Mouse (Mus musculus): Measurements from ENCODE around the gene Hspg2. TPM values are rescaled to one million over a fixed set of nuclear protein-coding genes. Genes with fewer than 3 reads are reported as not detected.
A peak's percentile ranks its signal among the peaks of the same experiment; 100 is the strongest.

Gene Hspg2
- total RNA-seq, 2 experiments from 2014 or later, result 524 to 560 TPM

DNA sequence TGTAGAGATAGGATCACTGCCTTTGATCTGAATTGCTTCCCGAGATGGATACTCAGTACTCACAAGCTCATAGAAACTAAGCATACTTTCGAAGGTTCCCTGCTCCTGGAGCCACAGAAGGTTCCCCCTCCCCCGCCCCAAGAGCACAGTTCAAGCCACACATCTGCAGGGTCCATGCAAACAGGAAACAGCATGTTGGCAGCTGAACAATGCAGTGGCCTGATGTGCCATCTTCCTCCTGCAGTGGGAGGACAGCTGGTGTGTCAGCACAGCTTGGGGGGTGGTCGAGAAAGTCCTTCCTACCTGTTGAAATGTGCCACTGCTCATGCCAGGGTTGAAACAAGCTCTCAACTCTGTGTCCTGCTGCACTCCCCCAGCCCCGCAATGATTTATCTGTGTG lies 9.7 kb upstream of the Hspg2 start:
- DNase-seq, result no peak
- intact Hi-C loops (cut with DNase I), result loop anchor here (5.0 kb wide), 1 partner anchor 118 kb away; no protein-coding TSS in a partner anchor

DNA sequence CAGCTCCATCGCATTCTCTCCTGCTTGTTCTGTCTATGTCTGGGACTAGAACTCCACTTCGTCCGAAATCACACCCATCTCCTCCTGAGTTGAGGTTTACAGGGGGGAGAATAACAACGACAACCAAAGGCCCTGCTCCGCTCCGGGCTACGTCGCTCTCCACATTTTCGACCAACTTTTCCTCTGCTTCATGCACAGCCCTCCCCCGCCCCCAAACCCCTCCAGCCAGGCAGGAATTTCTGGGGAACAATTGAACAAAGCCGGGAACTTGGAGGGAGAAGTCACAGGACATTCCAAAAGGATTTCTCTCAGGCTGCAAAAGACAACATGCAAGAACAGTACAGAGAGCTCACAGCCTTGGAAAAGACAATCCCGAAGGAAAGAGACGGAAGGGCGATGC lies 7.9 kb upstream of the Hspg2 start:
- no peak for DNase-seq
- intact Hi-C loops (cut with DNase I), result no loop called here

DNA sequence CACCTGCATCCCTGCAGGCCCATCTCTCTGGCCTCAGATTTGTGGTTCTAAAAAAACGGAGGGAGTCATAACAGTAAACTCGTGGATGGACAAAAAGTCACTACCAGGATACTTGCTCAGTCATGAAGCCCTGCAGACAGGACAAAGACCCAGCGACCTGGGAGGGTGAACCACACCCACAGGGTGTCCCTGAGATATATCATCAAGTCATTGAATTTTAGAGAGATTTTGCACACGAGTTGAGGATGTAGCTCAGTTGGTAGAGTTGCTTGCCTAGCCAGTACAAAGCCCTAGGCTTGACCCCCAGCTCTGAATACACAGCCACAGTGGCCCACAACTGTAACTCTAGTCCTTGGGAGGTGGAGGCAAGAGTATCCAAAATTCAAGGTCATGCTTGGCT lies 7.4 kb upstream of the Hspg2 start:
- intact Hi-C loops (cut with DNase I), result no loop called here
- no peak for DNase-seq

DNA sequence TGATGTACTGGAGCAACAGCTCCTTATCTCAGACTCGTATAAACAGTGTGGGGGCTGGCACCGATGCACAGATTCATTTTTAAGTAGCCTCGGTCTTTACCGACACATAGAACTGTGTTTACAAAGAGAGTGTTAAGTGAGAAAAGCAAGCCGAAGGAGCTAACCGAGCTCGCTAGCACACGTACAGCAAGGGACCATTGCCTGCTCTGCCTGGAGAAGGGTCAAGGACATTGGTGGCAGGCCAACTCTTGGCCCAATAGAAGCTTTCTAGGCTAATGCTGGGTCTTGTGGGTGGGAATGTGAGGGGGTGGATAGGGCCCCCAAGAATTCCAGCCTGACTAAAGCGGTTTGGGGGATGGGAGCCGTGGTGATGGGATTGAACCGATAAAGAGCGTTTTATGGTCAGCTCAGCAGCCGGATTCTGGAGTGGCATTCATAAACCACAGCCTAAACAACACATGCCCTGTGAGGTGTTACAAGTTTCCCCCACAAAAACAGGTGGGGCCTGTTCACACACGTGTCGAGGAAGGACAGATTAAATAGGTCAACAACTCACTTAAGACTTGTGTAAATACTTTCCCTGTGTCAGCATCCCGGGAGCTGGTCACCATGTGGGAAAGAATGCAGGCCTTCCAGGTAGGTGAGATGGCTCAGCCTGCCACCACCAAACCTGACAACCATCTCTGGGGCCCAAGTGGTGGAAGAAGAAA lies 6.4 kb upstream of the Hspg2 start:
- intact Hi-C loops (cut with DNase I), result no loop called here

DNA sequence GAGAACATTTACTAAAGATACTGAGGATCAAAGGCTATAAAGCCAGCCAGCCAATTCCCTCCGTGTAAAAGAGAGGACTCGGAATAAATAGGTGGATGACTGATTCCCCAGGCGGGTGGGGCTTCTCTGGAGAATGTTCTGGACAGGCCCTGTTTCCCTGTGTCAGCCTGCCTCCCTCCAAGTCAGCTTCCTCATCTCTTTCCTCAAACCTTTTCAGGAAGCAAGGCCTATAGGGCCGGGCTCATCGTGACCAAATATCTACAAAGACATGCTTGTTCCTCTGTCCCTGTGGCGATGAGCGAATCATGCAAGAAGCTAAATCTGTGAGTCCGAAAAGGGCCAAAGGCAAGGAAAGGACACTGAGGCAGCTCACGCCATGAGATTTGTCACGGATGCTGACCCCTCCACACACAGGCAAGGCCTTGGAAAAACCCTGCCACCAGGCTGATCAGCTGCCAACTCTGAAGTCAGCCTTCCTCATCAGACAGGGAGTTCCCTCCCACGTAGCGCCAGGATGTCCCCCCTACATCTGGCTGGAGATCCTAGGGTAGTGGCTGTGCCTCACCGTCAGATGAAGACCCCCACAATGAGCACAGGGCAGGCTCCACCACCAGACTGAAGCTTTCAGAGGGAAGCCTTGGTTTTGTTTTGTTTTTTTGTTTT lies 3.3 kb upstream of the Hspg2 start:
- intact Hi-C loops (cut with DNase I), result no loop called here
- peak; percentile 60 to 62 for DNase-seq

More for the DNA sequence above, 6.4 kb upstream of the Hspg2 start:
- DNase-seq, result no peak

DNA sequence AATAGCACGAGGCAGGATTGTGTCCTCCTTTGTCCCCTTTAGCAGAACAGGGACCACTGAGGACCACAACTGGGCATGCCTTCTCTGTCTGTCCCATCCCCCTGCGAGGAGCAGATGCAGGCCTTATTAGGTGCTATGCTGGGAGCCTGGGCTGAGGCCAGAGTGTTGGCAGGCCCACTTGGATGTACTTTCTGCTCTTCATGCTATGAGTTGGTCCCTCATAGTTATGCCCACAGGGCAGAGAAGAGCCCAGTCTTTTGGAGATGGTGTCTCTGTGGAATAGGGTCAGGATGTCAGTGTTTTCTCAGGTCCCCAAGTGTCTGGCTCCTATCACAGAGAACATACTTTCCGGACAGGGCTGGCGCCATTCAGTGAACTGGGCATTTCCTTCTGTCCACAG lies 1.6 kb upstream of the Hspg2 start:
- DNase-seq, result peak; percentile 73 to 76
- intact Hi-C loops (cut with DNase I), result no loop called here

DNA sequence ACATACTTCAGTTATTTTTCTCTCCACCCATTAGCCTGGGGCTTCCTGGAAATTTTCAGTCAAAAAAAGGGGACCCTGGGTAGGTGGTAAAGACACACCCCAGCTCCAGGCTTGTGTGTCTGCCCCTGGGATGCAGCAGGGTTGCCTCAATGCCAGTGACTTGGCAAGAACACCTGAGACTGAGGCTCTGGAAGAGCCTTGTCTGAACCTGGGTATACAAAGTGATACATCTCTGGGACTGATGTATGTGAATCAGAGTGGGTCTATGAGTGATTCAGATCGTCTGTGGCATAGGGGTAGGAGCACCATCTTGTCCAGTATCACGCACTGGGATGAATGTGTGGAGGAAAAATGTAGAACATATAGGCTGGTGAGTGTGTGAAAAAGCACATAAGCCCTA lies 1.0 kb upstream of the Hspg2 start:
- intact Hi-C loops (cut with DNase I), result no loop called here

DNA sequence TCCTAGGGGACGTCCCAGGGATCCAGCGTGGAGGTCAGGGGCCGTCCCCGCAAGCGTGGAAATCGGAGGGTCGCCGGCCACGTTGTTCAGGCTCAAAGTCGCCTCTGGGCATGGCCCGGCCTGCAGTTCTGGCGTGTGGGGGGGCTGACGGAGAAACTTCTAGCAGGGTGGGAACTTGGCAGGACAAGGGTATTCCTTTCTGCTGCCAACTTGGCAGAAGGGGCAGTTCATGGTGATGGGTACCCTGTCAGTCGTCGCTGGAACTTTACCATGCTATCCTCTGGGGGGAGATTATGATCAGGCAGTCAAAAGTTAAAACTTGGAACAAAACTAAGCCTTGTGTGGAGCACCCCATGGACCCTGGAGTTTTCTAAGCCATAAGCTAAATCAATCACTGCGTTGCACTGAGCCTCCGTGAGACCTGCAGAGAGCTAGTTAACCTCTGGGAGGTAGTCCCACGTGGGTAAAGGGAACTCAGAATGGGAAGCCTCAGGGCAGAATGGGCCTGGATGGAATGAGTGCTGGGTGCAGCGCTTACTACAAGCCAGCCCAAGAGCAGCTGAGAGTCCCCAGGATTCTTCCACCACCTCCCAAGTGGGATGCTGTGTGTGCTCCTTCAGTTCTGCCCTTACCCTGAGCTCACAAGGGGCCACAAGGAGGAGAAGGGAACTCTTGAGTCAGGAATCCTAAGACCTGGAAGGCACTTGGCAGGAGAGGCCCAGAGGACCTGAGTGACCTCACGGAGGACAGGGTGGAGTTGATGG lies 694 bp downstream of the Hspg2 start:
- intact Hi-C loops (cut with DNase I), result loop anchor here (1.0 kb wide), 1 partner anchor 28 kb away; no protein-coding TSS in a partner anchor
- DNase-seq, result peak; percentile 67 to 69

More for the DNA sequence above, 1.0 kb upstream of the Hspg2 start:
- no peak for DNase-seq

DNA sequence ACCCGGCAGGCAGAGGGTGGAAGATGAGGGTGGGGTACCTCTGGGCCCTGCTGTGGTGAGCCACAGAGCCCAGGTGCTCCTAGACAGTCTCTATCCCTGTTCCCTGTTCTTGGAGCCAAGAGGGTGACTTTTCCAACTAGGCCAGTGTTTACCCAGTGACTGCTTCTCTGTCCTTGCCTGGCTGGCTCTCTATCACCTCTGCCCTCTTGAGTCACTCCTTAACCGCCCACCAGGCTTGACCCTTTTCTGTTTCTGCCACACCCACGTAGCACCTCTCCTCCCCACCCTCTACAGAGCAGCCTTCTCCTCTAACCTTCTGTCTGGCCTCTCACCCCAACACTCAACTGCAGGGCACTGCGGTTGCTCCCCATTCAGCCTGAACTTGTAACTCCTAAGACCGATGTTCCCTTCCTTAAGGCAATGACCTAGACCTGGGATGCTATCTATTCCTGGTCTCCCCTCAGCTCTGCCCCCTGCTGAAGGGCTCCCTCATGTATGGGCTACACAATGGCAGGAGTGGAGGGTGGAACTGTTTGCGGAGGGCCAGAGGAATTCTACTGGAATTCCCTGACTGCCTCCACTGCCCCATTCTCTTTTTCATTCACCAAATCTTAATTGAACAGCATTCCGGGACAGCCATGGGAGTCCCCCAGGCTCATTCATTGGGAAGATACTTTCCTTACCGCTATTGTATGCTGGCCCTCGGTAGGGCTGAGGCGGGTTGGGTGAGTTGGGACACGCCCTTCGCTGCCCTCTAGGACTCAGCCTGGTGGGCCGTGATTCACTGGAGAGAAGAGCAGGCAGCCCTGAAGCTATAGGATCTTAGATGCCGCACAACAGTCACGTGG lies 1.5 kb downstream of the Hspg2 start:
- intact Hi-C loops (cut with DNase I), result loop anchor here (1.0 to 2.0 kb wide), 2 partner anchors 25 to 27 kb away; no protein-coding TSS in a partner anchor
- DNase-seq, result peak; percentile 44 to 57

DNA sequence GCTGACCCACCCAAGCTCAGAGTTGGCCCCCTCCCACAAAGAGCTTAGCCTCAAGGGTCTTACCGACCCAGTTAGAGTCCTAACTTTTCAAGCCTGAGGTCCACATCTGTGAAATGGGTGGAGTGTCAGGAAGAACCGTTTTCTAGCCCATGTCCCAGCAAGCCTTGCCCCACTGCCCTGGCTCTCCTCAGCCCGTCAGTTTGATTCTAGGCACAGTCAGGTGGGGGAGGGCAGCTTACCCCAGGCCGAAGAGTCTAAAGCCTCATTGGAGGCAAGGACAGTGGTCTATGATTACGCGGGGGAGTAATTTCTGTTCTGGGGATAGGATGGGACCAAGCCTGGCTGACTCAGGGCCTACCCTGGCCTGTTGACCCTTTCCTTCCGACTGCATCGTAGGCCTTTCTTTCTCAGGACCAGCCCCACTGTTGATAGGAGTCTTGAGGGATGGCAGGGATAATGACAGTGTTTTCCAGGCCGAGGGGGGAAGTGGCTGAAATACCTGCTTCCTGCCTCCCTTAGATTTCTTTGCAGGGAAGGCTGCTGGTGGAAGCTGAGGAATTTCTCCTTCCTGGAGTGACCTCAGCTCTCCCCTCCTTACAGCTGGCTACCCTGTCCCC lies 2.2 kb downstream of the Hspg2 start:
- intact Hi-C loops (cut with DNase I), result loop anchor here (2.0 kb wide), 1 partner anchor 26 kb away; no protein-coding TSS in a partner anchor
- DNase-seq, result peak; percentile 48 to 52

DNA sequence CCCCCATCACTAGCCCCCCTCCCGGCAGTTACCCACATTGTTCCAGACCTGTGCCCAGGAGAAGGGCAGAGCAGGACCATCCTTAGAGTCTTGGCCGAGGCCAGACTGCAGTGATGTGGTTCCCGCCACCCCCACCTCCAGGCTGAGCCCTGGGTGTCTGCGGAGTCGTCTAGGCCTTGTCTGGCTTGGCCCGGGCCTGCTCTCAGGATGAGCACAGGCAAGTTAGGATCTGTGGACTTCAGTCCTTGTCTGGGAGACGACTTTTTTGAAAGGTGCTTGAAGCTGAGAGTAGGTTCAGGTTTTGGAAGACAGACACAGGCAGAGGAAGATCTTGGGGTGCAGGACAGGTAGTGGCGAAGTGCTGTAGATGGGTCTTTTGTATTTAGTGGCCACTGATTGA lies 2.8 kb downstream of the Hspg2 start:
- intact Hi-C loops (cut with DNase I), result loop anchor here (2.0 kb wide), 1 partner anchor 27 kb away; no protein-coding TSS in a partner anchor
- DNase-seq, result peak in 1 of 2 experiments; percentile 39

DNA sequence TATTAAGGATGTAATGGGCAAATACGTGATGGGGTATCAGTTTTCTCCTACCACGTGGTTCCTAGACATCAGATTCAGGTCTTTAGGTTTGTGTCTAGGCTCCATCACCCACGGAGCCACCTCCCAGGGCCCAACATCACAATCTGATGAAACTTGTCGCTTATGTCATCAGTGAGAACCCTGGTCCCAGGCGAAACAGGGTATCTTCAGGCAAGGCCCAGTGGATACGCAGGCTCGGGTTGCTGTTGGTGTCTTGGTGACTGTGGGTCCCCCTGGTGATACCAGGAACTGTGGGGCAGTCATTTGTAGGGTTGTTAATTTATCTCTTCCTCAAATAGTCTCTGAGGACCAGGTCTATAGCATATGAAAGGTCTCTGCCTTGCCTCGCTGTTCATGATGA lies 4.7 kb downstream of the Hspg2 start:
- DNase-seq, result peak in 1 of 2 experiments; percentile 13
- intact Hi-C loops (cut with DNase I), result no loop called here

DNA sequence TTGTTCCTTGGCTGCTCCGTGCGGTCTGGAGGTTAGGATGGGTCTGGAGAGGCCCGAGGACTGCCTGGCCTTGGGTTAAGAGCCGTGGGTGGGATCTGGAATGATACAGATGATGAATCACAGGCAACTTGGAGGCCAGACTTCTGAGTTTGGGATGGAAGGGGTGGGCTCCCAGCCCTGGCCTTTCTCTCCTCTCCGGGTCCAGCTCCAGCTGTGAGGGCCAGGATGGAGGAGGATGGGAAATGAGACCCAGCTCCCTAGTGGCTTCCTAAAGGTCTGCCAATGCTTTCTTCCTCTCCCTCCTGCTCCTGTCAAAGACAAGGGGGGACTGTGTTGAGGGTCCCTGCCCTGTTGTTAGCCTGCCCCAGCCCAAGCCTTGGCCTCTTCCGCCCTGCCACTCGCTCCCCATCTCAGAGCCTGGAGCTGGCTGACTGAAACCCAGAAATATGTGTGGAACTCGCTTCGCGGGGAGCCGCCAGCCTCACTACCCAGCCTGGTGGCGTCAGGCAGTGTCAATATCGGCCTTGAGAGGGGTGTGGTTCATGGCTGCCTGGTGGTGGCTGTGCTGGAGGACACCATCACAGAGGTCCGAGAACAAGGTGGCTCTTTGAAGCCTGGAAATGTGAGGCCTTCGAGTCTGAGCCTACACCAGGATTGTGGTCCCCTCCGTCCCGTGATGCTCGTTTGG lies 5.3 kb downstream of the Hspg2 start:
- DNase-seq, result peak; percentile 75 to 78
- intact Hi-C loops (cut with DNase I), result no loop called here

DNA sequence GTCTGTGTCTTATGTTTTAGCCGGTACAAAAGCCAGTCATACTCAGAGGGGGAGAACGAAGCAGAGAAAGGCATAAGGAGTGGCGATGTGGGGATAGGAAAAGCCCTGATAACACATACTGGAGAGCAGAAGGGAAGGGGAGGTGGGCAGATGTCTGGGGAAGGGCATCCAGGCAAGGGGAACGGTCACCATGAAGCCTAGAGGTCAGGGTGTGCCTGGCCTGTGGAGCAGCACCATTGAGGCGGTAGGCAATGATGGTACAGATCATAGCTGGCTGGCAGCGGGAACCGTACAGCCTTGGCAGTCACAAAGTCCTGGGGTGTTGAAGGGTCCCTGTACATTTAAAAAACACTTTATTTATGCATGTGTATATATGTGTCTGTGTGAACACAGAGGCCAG lies 6.1 kb downstream of the Hspg2 start:
- no peak for DNase-seq
- intact Hi-C loops (cut with DNase I), result no loop called here

DNA sequence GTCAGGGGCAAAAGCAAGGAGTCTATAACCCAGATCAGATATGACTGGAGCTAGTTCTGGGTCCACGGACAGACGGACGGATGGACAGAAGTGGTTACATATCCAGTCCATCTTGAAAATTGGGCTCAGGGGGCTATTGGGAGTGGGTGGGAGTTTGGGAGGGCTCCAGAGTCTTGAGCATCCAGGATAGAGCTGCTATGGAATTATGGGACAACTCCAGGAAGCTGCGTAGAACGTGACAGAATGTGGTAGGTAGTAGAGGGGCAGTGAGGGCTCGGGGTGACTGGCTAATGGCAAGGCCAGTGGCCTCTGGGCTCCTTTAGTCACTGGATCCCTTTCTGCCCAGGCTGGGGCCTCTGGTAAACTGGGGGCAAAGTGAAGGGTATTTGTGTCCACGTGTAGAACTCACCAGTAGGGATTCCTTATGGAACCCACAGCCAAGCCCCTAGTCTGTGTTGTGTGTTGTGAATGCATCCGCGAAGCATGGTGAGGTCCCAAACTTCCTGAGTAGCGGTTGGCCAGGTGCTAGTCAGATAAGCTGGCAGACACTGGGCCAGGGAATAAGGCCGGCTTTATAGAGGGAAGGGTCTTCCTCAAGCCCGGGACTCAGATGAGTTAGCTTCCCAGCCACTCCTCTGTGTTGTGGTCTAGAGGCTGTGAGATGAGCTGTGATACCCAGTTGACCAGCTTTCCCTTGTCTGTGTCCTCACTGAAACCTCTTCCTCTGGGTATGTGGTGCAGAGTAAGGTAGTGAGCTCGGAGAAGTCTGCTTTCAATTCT lies 6.9 kb downstream of the Hspg2 start:
- peak in 1 of 2 experiments; percentile 23 for DNase-seq
- intact Hi-C loops (cut with DNase I), result no loop called here

DNA sequence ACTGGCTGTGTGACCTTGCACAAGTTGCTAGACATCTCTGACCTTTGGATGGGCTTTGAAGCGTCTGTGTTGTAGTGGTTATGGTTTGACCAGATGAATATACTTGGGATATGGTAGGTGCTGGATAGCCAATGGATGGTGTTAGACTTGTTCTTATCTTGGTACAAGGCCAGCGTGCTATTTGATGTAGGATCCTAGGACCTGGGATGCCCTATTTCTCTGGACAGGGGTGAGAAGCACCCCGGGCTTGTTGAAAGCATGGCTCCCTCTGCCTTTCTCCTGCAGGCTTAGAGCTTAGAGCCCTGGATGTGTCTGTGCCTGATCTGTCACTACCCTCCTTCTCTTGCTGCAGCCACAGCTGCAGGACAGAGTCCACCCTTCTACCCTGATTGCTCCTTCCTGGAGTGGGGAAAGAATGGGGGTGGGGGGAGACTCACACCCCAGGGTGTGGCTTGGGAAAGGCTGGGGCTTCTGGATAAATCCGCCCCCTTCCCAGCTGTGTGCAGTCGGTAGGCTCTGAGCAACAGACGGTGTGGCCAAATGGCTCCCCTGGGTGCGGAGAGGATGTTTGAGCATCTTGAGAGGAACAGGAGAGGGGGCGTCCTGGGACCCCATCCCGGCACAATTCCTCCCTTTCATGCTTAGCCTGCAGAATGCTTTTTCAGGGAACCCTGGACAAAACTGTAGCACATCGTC lies 7.6 kb downstream of the Hspg2 start:
- intact Hi-C loops (cut with DNase I), result no loop called here
- peak; percentile 91 to 92 for DNase-seq

DNA sequence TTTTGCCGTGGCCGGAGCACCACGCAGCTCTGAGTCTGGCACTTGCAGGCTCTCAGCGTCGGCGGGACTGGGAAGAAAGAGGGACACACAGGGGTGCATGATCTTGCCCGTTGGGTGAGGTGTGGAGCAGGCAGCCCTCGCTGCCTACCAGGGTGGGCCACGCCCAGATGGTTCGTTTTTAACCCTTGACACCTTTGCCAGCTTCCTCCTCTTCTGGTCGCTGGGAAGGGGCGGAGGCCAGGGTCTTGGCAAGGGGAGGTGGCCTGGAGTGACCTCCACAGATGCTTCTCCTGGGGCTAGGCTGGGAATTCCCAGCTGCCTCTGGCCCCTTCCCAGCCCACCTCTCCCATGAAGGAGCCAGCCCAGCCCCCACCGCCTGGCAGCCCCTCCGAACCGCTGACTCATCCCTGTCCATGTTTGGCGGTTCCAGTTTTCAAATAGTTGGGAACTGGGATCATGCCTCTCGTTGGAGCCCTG lies 8.2 kb downstream of the Hspg2 start:
- intact Hi-C loops (cut with DNase I), result no loop called here

DNA sequence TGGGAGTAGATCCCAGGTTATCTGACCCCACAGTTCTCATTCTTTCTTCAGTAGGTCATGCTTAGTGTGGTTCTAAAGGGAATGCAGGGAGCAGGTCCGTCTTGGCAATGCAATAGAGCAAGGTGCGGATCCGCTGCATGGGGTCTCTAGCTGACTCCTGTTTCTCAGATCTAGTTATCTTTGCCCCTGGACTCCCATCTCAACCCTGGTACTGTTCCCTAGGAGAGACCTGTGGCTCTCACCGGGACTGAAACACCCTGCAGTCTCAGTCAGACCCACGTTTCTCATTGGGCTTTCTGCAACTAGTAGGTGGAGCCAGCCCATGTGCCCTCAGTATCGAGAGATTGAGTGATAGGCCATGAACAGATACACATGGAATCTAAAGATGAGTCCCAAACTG lies 9.0 kb downstream of the Hspg2 start:
- DNase-seq, result no peak
- intact Hi-C loops (cut with DNase I), result no loop called here

More for the DNA sequence above, 8.2 kb downstream of the Hspg2 start:
- DNase-seq, result peak; percentile 89 to 90
